Mouse (Mus musculus) intestine, embryonic 16.5 days (tissue): ENCODE measurements at regions not wholly inside any gene's neighbourhood (a gene's known extent, or its start where the extent isn't known, plus 50 kb on each side); places are given as distances from the start of the nearest gene placed in this dataset.
A peak's percentile ranks its signal among the peaks of the same experiment; 100 is the strongest.
"Not testable (repeated sequence)": the region's sequence is repeated elsewhere in the genome, so short reads cannot be mapped to it uniquely, and the experiment has no call there.

Experiments used
- ATAC-seq: fragments of 200-750 bp; cut with Nextera tagmentation; 2 replicates; pipeline ENCODE4 v1.8.0; 2017; ENCODE audit warnings: moderate TSS enrichment, moderate library complexity
- H3K27ac ChIP-seq: fragments of 300-500 bp; sonication (generic); 2 replicates; pipeline ENCODE4 v1.5.1; 2014; ENCODE audit warnings: mild to moderate bottlenecking, low read length
- H3K27me3 ChIP-seq: fragments of 300-500 bp; sonication (generic); replicated peaks from 2 replicates; pipeline ENCODE4 v1.6.1; 2014; ENCODE audit warnings: low read length, control low read depth, mixed read lengths; ENCODE audit not compliant: control insufficient read depth, insufficient read depth
- H3K36me3 ChIP-seq: fragments of 300-500 bp; sonication (generic); 2 replicates; pipeline ENCODE4 v1.6.1; 2014; ENCODE audit warnings: low read length, control low read depth; ENCODE audit not compliant: control insufficient read depth, insufficient read depth
- H3K4me1 ChIP-seq: fragments of 300-500 bp; sonication (generic); 2 replicates; pipeline ENCODE4 v1.6.1; 2014; ENCODE audit warnings: low read length, control low read depth, mixed read lengths; ENCODE audit not compliant: control insufficient read depth, insufficient read depth
- H3K4me2 ChIP-seq: fragments of 300-500 bp; sonication (generic); 2 replicates; pipeline ENCODE4 v1.6.1; 2014; ENCODE audit warnings: low read depth, low read length, control low read depth
- H3K4me3 ChIP-seq: fragments of 300-500 bp; sonication (generic); 2 replicates; pipeline ENCODE4 v1.5.1; 2014; ENCODE audit warnings: mild to moderate bottlenecking, low read length
- H3K9ac ChIP-seq: fragments of 300-500 bp; sonication (generic); 2 replicates; pipeline ENCODE4 v1.6.1; 2014; ENCODE audit warnings: low read depth, low read length
- H3K9me3 ChIP-seq: fragments of 300-500 bp; sonication (generic); 2 replicates; pipeline ENCODE4 v1.6.1; 2016; ENCODE audit warnings: low read length, control low read depth; ENCODE audit not compliant: control insufficient read depth
- WGBS: fragments of 180-500 bp; shearing (Covaris S2); extraction: QIAGEN DNeasy Blood & Tissue Kit; methylation state at CpG from one replicate; pipeline ENCODE4 v1.1.7; 2014; 5-methylcytosine and 5-hydroxymethylcytosine counted together

DNA sequence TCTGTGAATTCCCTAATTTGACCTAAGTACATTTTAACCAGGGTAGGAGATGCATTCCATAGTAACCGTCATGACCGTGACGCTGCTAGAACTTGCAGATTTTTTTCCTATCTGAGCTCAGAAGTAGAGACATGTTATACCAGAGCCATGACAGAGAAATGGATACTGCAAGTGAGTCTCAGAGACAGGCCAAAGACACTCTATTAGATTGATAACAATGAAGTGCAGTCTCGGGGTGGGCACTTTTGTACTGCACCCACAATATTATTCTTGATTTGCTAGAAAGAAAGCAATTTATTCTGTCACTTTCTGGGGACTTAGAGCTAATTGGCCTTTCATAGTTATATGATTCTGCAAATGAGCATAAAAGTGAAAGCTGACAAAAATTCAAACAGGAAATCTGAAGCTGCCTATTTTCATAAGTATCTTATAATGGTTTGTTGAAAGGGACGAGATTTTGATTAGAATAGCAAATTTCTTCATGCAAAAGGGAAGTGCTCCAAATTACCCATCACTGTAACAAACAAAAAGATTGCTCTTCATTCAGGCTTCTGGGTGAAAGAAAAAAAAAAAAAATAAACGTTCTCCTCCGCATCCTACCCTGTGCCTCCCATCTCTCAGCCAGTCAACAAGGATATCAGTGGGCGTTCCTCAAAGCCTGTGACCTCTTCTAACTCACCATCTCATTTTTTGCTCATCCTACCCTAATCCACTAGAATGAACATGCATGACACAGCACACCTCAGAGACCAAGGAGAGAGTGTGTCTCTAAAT lies 643.0 kb upstream of the Map3k7 start:
- no peaks in the 10 kb centered on the region for H3K4me1 ChIP-seq
- no peak overlapping the region for H3K4me3 ChIP-seq
- ATAC-seq, result no peak
- H3K9me3 ChIP-seq, result no peaks in the 10 kb centered on the region
- no peak overlapping the region for H3K9ac ChIP-seq
- no peaks in the 10 kb centered on the region for H3K36me3 ChIP-seq
- no peak overlapping the region for H3K4me2 ChIP-seq
- 69% methylated on average over 8 of the region's 8 CpGs for WGBS
- no peak overlapping the region for H3K27ac ChIP-seq
- no peaks in the 10 kb centered on the region for H3K27me3 ChIP-seq

GRCm38 (mm10) chr4:31323816-31324215 lies 640.1 kb upstream of the Map3k7 start:
- no peak overlapping the region for H3K9ac ChIP-seq
- WGBS, result 93% methylated on average over 3 of the region's 3 CpGs
- 0 out of 2 replicates have a peak, but pooled peaks have one; percentile 16 for ATAC-seq
- no peaks in the 10 kb centered on the region for H3K4me1 ChIP-seq
- H3K9me3 ChIP-seq, result no peaks in the 10 kb centered on the region
- no peak overlapping the region for H3K4me2 ChIP-seq
- no peak overlapping the region for H3K27ac ChIP-seq
- no peaks in the 10 kb centered on the region for H3K36me3 ChIP-seq
- no peak overlapping the region for H3K4me3 ChIP-seq
- H3K27me3 ChIP-seq, result no peaks in the 10 kb centered on the region

GRCm38 (mm10) chr4:31328798-31329197 lies 635.1 kb upstream of the Map3k7 start:
- Histone ChIP-seq H3K4me1 (no peaks in the 10 kb centered on the region), H3K9ac (no peak overlapping the region), H3K27me3 (no peaks in the 10 kb centered on the region), H3K4me3 (no peak overlapping the region), H3K9me3 (no peaks in the 10 kb centered on the region), H3K4me2 (no peak overlapping the region), H3K27ac (no peak overlapping the region), H3K36me3 (no peaks in the 10 kb centered on the region)
- WGBS, result 59% methylated on average over 5 of the region's 5 CpGs
- ATAC-seq, result no peak

GRCm38 (mm10) chr4:31331053-31331452 lies 632.8 kb upstream of the Map3k7 start:
- no peak for ATAC-seq
- Histone ChIP-seq H3K27ac (no peak overlapping the region), H3K4me3 (no peak overlapping the region)

DNA sequence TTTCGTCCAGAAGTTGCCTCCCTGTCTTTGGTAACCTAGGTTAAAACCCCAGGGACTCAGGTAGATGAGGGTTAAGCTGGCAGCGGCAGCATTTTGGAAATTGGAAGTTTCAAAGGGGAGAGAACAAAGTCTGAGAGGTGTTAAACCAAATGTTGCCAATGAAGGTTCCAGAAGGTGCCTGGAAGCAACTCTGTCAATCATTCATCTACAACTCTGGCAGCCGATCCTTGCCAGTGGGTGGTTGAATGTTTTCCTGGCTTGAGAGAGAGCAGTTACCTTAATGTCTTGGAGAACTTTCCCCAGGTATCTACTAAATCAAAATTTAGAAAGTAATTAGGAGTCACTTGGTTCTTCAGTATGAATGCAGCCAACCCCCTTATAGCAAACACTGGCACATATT lies 628.2 kb upstream of the Map3k7 start:
- H3K4me3 ChIP-seq, result no peak overlapping the region
- WGBS, result 87% methylated on average over 3 of the region's 3 CpGs
- no peaks in the 10 kb centered on the region for H3K36me3 ChIP-seq
- no peaks in the 10 kb centered on the region for H3K27me3 ChIP-seq
- no peak for ATAC-seq
- no peak overlapping the region for H3K27ac ChIP-seq
- no peaks in the 10 kb centered on the region for H3K4me1 ChIP-seq
- H3K9me3 ChIP-seq, result no peaks in the 10 kb centered on the region
- no peak overlapping the region for H3K4me2 ChIP-seq
- no peak overlapping the region for H3K9ac ChIP-seq

More at GRCm38 (mm10) chr4:31331053-31331452, 632.8 kb upstream of the Map3k7 start:
- Histone ChIP-seq H3K4me1 (no peaks in the 10 kb centered on the region), H3K27me3 (no peaks in the 10 kb centered on the region), H3K9me3 (no peaks in the 10 kb centered on the region), H3K9ac (no peak overlapping the region), H3K36me3 (no peaks in the 10 kb centered on the region), H3K4me2 (no peak overlapping the region)

DNA sequence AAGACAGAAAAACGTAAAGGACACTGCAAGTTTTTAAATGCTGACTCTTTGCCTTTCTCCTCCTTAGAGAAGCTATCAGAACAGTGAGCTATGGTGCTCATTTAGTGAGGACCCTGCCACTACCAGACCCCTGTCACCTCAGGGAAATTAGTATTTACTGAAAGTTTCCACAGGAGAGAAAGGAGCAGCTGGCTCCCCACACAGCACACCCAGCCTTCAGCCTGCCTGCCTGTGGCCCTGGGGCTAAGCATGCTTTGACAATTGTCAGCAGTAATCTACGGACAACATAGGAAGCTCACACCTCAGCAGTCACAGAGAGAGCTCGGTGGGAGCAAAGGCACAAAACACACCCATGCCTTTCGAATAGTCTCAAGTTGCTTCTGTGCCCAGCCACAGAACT lies 625.9 kb upstream of the Map3k7 start:
- no peak overlapping the region for H3K4me2 ChIP-seq
- H3K27ac ChIP-seq, result no peak overlapping the region
- no peak for ATAC-seq
- H3K9ac ChIP-seq, result no peak overlapping the region
- H3K27me3 ChIP-seq, result no peaks in the 10 kb centered on the region
- no peaks in the 10 kb centered on the region for H3K9me3 ChIP-seq
- H3K4me3 ChIP-seq, result no peak overlapping the region
- no peaks in the 10 kb centered on the region for H3K36me3 ChIP-seq
- WGBS, result 62% methylated on average over 4 of the region's 4 CpGs
- H3K4me1 ChIP-seq, result no peaks in the 10 kb centered on the region

DNA sequence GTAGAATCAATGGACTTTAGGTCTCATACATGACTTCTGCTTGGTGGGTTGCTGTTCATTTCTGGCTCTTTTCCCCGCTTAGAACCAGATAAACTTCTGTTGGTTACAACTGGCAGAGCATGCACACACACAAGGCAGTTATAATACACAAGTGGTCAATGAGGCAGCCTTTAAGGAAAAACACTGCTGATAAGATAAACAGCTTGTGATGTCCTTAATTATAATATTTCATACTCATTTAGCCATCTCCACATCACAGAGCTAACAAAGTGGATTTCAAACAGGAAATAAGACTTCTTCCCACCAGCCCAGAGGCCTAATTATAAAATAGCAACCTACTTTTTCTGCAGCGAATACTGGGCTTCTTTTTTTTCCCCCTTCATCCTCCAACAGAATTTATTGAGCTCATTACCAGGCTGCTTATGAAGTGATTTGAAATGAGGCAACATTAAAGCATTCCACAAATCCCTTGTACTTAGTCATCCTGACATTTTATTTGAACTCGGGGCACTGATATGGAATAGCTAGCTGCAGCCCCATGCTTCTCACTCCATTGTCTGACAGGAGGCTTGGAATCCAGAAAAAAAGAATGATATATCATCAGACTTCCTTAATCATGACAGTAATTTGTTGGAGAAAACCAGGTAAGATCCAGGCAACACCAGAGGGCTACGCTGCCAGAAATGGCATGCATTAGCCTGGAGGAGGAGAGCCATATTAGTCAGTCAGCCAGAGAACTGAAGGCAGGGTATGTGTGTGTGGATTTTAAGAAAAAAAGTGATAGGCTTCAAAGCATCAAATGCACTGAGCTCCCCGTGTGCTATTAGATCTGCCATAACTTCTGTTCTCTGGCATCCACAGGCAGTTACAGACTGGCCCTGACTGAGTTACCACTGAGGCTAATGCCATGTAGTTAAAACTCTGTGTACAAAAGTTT lies 620.3 kb upstream of the Map3k7 start:
- Histone ChIP-seq H3K27ac (no peak overlapping the region), H3K36me3 (no peaks in the 10 kb centered on the region), H3K4me1 (no peaks in the 10 kb centered on the region), H3K27me3 (no peaks in the 10 kb centered on the region), H3K9ac (no peak overlapping the region), H3K4me2 (no peak overlapping the region), H3K9me3 (no peaks in the 10 kb centered on the region), H3K4me3 (no peak overlapping the region)
- WGBS, result 53% methylated on average over 5 of the region's 5 CpGs
- no peak for ATAC-seq

- WGBS, result 95% methylated on average over 2 of the region's 3 CpGs
- not testable (repeated sequence) for ATAC-seq, H3K9me3 ChIP-seq, H3K4me3 ChIP-seq, H3K4me1 ChIP-seq, H3K4me2 ChIP-seq, H3K27ac ChIP-seq, H3K36me3 ChIP-seq, H3K9ac ChIP-seq, H3K27me3 ChIP-seq
Observed at GRCm38 (mm10) chr4:31354046-31354445, 609.9 kb upstream of the Map3k7 start.

GRCm38 (mm10) chr4:31354953-31355352 lies 608.9 kb upstream of the Map3k7 start:
- H3K4me1 ChIP-seq, result no peaks in the 10 kb centered on the region
- no peak overlapping the region for H3K4me2 ChIP-seq
- no peak overlapping the region for H3K27ac ChIP-seq
- no peak for ATAC-seq
- no peaks in the 10 kb centered on the region for H3K27me3 ChIP-seq
- H3K4me3 ChIP-seq, result no peak overlapping the region
- H3K36me3 ChIP-seq, result no peaks in the 10 kb centered on the region
- no peaks in the 10 kb centered on the region for H3K9me3 ChIP-seq
- no peak overlapping the region for H3K9ac ChIP-seq
- 84% methylated on average over 2 of the region's 2 CpGs for WGBS
